Mouse (Mus musculus) heart, adult 2 months (tissue): Measurements from ENCODE around the gene Ugt1a7c.

Experiments
- EP300 ChIP-seq: fragments of 200-500 bp; IDR thresholded peaks from 2 replicates; pipeline ENCODE4 v1.6.1; 2011; ENCODE audit warnings: low read depth, low read length, control low read depth; ENCODE audit not compliant: insufficient read depth
- POLR2A ChIP-seq: fragments of 200-500 bp; IDR thresholded peaks from 2 replicates; pipeline ENCODE4 v1.6.1; 2011; ENCODE audit warnings: mild to moderate bottlenecking, low read depth, low read length, control low read depth; ENCODE audit not compliant: insufficient read depth

- TF ChIP-seq EP300 (no peak), POLR2A (no peak)
These were observed 63.6 kb downstream of the Ugt1a7c start for GRCm38 (mm10) chr1:88158430-88158829.
